Mouse (Mus musculus): Measurements from ENCODE around the gene Yrdc. TPM values are rescaled to one million over a fixed set of nuclear protein-coding genes. Genes with fewer than 3 reads are reported as not detected.

Gene Yrdc
- total RNA-seq, 2 experiments from 2014 or later, result 19.1 to 19.7 TPM

Other genes starting within 250 kb of the Yrdc start
- gene 3100002H09Rik, start 239.9 kb upstream of the Yrdc start, total RNA-seq (2015), result not detected in 2 replicates
- not detected in 2 replicates for gene 3100002H09Rik, start 239.9 kb upstream of the Yrdc start, total RNA-seq (2017)
- not detected in 2 replicates for gene Pou3f1, start 193.9 kb upstream of the Yrdc start, total RNA-seq (2015)
- not detected in 2 replicates for gene Pou3f1, start 193.9 kb upstream of the Yrdc start, total RNA-seq (2017)
- 39.3 and 42.0 TPM in 2 replicates for gene Utp11, start 157.1 kb upstream of the Yrdc start, total RNA-seq (2015)
- gene Utp11, start 157.1 kb upstream of the Yrdc start, total RNA-seq (2017), result 34.1 and 39.4 TPM in 2 replicates
- gene Fhl3, start 150.0 kb upstream of the Yrdc start, total RNA-seq (2015), result 11.5 and 11.7 TPM in 2 replicates
- 4.2 and 5.0 TPM in 2 replicates for gene Fhl3, start 150.0 kb upstream of the Yrdc start, total RNA-seq (2017)
- 58.3 and 58.6 TPM in 2 replicates for gene Sf3a3, start 135.9 kb upstream of the Yrdc start, total RNA-seq (2015)
- gene Sf3a3, start 135.9 kb upstream of the Yrdc start, total RNA-seq (2017), result 88.3 and 100 TPM in 2 replicates
- 32.6 and 45.0 TPM in 2 replicates for gene Inpp5b, start 108.8 kb upstream of the Yrdc start, total RNA-seq (2015)
- gene Inpp5b, start 108.8 kb upstream of the Yrdc start, total RNA-seq (2017), result 40.7 and 48.4 TPM in 2 replicates
- 22.8 and 25.4 TPM in 2 replicates for gene Mtf1, start 48.6 kb upstream of the Yrdc start, total RNA-seq (2015)
- 24.5 and 24.9 TPM in 2 replicates for gene Mtf1, start 48.6 kb upstream of the Yrdc start, total RNA-seq (2017)
- 5.8 and 6.3 TPM in 2 replicates for gene 1110065P20Rik, start 517 bp downstream of the Yrdc start, total RNA-seq (2015)
- 1.6 and 1.7 TPM in 2 replicates for gene 1110065P20Rik, start 517 bp downstream of the Yrdc start, total RNA-seq (2017)
- 0.93 TPM in 1 of 2 replicates, not detected in the other for gene Maneal, start 11.5 kb downstream of the Yrdc start, total RNA-seq (2015)
- not detected in 2 replicates for gene Maneal, start 11.5 kb downstream of the Yrdc start, total RNA-seq (2017)
- not detected in 2 replicates for gene Epha10, start 30.2 kb downstream of the Yrdc start, total RNA-seq (2015)
- gene Epha10, start 30.2 kb downstream of the Yrdc start, total RNA-seq (2017), result not detected in 2 replicates
- gene 9930104L06Rik, start 86.4 kb downstream of the Yrdc start, total RNA-seq (2015), result 2.4 and 4.0 TPM in 2 replicates
- gene 9930104L06Rik, start 86.4 kb downstream of the Yrdc start, total RNA-seq (2017), result 6.7 and 7.8 TPM in 2 replicates
- gene Cdca8, start 88.6 kb downstream of the Yrdc start, total RNA-seq (2015), result 109 and 126 TPM in 2 replicates
- 116 and 152 TPM in 2 replicates for gene Cdca8, start 88.6 kb downstream of the Yrdc start, total RNA-seq (2017)
- gene Rspo1, start 135.8 kb downstream of the Yrdc start, total RNA-seq (2015), result 9.5 and 11.9 TPM in 2 replicates
- 4.8 and 5.9 TPM in 2 replicates for gene Rspo1, start 135.8 kb downstream of the Yrdc start, total RNA-seq (2017)
- gene Gnl2, start 165.9 kb downstream of the Yrdc start, total RNA-seq (2015), result 30.6 and 36.1 TPM in 2 replicates
- 61.7 and 64.0 TPM in 2 replicates for gene Gnl2, start 165.9 kb downstream of the Yrdc start, total RNA-seq (2017)
- gene Dnali1, start 215.0 kb downstream of the Yrdc start, total RNA-seq (2015), result not detected in 2 replicates
- not detected in 2 replicates for gene Dnali1, start 215.0 kb downstream of the Yrdc start, total RNA-seq (2017)
- gene Snip1, start 216.0 kb downstream of the Yrdc start, total RNA-seq (2015), result 24.1 and 27.0 TPM in 2 replicates
- gene Snip1, start 216.0 kb downstream of the Yrdc start, total RNA-seq (2017), result 23.2 and 27.0 TPM in 2 replicates
- gene Meaf6, start 234.5 kb downstream of the Yrdc start, total RNA-seq (2015), result 40.2 and 45.5 TPM in 2 replicates
- 45.6 and 49.1 TPM in 2 replicates for gene Meaf6, start 234.5 kb downstream of the Yrdc start, total RNA-seq (2017)